Mouse (Mus musculus): ENCODE measurements at regions not wholly inside any gene's neighbourhood (a gene's known extent, or its start where the extent isn't known, plus 50 kb on each side); places are given as distances from the start of the nearest gene placed in this dataset.

DNA sequence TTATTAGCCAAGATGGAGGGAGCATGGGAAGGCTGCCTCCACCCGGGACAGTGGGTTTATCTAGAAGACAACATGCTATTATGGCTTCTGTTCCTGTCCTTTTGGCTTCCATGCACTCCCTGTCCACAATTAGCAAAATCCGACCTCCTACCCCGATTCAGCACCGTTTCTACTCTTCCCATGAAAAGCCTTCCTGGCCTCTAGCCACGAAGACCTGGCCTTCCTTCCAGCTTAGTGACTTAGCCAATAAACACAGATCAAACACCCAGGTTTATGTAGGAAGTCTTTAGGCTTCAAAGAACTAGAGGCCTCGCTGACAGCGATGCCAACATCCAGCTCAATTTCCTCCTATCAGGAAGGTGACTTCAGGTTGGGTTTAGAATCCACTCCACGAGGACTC, 338.5 kb upstream of the Zmiz1 start:
- no peak for DNase-seq (ENCODE audit: low spot score in 2 of 2)

DNA sequence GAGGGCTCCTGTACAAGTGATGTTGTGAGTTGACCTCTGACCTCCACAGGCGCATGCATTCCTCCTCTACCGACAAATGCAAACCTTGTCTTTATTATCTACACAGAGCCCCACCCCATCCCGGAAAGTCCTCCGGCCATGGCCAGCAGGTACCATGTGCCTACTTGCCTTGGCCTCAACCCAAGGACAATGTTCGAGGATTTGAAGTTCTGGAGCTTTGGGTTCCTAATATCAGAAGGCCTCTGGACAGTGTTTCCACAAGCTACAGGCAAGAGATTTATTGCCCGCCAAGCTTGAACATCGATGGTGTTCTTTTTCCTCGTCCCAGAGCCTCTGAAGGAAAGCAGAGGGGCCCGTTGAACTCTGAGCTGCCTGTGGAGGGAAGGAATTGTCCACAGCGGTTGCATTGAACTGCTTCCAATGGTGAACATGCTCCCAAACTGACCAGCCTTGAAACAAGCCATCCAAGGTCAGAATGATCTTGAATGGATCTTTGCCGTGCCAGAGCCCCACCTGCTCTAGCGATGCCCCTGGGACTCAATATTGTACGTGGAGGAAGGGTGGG, 335.9 kb upstream of the Zmiz1 start:
- no peak for DNase-seq (ENCODE audit: low spot score in 2 of 2)

DNA sequence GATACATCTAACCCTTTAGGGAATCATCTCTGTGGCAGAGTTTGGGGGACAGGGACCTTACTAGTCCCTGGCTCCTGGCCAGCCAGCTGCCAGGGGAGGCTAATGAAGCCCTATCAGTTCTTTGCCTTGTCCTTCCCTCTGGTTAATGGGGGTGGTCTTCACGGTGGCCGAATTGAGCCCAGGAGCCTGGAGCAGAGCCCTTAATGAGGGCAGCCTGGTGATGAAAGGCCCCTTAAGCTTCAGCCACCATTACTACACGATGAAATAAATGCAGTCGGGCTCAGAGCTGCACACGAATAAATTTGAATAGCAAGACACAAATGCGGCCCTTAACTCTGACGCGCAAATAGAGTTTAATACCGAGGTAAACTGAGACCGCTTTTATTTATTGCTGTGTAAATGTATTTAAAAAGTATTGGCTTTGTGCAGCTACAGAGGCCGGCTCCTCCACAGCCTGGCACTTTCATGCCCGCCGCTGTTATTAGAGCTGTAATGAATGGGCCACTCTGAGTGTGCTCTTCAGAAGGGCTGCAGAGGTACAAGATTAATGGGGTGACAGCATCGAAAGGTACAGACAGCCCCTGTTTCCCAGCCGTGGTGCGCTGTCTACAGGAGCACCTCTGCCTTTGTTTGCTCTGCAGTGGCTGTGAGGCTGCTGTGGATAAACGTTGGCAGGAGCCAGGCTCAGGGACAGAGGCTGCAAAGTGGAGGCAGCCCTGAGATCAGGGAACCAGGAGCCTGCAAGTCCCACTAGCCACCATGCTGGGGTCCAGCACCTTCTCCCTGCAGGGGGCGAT, 335.2 kb upstream of the Zmiz1 start:
- no peak for DNase-seq (ENCODE audit: low spot score in 2 of 2)

GRCm38 (mm10) chr14:25126544-25126943, 332.4 kb upstream of the Zmiz1 start:
- no peak for DNase-seq (ENCODE audit: low spot score in 2 of 2)

DNA sequence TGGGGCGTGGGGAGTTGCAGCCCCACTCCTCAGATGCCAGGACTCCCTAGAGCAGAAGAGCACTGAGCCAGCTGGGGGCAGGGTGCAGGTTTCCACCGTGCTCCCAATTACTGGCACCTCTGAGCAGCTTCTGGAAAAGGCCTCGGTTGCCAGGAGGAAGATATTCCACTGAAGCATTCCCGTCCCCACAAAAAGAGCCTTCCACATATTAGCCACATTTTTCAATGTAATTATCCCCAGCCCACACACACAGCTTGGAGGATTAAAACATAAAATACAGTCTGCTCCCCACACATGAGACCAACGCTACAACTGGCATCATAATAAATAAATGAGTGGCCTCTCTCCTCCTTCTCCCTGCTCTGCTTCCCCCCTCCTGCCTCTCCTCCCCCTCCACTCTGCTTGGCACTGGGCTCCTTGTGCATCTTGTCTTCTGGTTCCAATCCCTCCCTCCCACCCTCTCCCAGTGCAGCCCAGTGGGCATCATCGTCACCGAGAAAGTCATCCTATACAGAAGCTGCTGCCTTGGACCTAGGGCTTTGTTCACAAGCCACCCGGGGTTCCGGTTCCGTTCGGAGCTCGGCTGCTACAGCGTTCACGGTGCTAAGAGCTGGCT, 331.3 kb upstream of the Zmiz1 start:
- no peak for DNase-seq (ENCODE audit: low spot score in 2 of 2)

DNA sequence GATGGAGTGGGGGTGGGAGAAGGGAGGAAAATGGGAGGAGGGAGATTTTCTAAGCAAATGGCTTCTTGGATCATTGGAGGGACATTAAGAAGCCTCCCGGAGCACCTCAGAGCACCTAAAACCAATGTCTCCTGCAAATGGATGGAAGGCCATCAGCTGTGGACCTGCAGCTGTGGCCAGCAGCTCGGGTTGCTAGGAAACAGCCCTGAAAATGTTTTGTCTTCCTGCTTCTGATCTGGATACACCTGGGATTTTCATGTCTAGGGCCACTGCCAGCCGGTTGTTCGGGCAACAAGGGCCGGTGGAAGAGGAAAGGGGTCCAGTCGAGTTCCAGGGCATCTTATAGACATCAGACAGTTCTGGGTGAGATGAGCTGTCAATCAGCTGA, 330.8 kb upstream of the Zmiz1 start:
- no peak for DNase-seq (ENCODE audit: low spot score in 2 of 2)

DNA sequence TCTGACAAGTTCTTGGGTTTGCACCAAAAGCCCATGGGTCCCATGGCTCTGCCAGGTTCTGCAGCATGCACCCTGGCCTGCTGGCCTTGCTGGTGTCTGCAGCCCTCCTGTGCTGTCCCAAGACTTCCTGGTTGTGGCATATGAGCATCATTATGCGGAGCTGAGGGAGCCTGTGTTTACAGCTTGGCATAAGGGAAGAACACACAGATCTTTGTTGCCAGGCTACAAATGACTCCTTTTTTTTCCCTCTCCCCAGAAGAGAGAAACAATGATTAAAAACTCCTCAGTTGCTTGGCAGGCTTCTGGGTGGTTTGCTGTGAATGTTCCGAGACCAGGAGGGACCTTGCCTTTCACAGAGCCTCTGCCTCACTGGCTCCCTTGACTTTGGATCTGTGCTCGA, 323.6 kb upstream of the Zmiz1 start:
- DNase-seq (ENCODE audit: low spot score in 2 of 2), result no peak

DNA sequence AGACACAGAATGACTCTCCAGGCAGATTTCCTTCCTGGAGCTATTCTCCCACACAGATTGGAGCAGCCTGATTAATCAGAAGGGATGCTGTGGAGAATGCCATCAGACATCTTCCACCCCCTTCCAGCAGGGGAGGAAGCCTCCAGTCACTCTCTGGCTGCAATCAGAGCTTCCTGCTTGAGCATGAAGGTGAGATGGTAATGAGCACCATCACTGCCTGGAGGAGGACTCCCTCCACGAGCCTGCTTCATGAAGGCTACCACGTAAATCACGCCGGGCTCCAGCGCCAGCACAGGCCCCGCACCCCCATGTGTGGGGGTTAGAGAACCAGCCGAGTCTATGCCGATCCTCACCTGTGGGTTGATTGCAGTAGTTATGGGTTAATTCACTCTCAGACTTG, 321.7 kb upstream of the Zmiz1 start:
- no peak for DNase-seq (ENCODE audit: low spot score in 2 of 2)

DNA sequence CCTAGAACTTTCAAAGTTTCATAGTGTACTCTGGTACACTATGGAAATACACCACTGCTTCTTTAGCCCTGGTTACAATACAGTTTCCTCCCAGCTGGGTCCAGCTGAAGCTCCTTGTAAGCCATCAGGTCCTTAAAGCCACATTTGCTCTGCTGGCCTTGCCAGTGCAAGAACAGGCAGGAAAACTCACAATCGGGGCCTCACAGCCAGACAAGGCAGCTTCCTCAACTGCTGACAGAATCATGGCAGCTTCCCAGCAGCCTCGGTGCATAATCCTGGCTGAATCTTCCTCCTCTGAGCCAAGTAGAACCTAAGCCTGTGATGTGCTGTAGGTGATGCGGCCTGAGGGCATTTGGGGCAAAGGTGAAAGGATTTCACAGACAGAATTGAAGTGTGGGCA, 320.5 kb upstream of the Zmiz1 start:
- DNase-seq (ENCODE audit: low spot score in 2 of 2), result no peak

GRCm38 (mm10) chr14:25141933-25142332, 317.1 kb upstream of the Zmiz1 start:
- DNase-seq (ENCODE audit: low spot score in 2 of 2), result peak in 1 of 2 experiments; percentile 44

GRCm38 (mm10) chr14:25143051-25143450, 315.9 kb upstream of the Zmiz1 start:
- DNase-seq (ENCODE audit: low spot score in 2 of 2), result no peak

DNA sequence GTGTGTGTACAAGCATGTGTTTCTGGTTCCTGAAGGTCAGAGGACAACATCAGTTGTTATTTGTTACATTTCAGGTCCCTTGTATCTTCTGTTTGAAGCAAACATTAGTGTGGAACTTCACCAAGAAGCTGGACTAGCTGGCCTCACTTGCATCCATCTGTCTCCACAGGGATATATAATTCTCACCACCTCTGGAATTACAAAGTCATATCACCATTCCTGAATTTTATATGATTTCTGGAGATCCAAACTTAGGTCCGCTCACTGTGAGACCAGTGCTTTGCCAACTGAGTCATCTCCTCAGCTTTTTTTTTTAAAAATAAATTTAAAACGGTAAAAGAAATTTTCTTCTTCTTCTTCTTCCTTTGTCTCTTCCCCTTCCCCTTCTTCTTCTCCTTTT, 311.3 kb upstream of the Zmiz1 start:
- DNase-seq (ENCODE audit: low spot score in 2 of 2), result no peak

- no peak for DNase-seq (ENCODE audit: low spot score in 2 of 2)
These were observed 308.0 kb upstream of the Zmiz1 start for GRCm38 (mm10) chr14:25150968-25151367.

GRCm38 (mm10) chr14:25151485-25151884, 307.5 kb upstream of the Zmiz1 start:
- DNase-seq (ENCODE audit: low spot score in 2 of 2), result no peak

DNA sequence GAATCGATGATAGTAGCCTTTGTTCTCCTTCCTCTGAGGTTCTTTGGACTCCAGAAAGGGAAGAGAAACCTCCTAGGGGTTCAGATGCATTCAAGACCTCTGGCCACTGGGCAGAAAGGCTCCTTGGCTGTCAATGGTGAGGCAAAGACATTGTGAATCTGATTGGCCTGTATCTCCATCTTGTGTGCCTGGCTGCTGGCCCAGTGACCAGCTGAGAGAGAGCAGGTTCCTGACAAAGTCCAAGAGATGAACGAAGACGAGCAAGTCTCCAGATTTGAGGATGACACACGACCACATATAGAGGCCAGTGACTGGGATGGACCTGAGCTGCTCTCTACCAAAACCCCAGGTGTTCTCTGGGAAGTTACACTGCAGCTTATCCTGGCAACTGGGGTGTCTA, 305.4 kb upstream of the Zmiz1 start:
- no peak for DNase-seq (ENCODE audit: low spot score in 2 of 2)

DNA sequence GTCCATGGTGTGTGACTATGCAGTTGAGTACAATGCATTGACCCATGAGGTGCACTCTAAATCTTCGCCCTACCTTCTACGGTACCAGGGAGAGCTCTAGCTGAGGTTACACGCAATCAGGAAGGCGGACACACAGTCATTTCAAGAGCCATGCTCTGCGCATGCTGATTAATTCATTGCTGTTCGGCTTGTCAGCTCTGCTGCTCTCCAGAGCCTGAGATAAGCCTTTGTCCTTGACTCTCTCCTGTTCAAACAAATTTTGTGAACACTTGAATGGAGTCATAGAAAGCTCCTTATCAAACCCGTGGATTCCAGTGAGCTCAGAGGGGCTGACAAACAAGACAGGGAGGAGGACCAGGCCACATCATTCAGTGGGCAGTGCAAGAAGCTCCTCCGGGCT, 304.8 kb upstream of the Zmiz1 start:
- DNase-seq (ENCODE audit: low spot score in 2 of 2), result no peak

- DNase-seq (ENCODE audit: low spot score in 2 of 2), result no peak
These were observed 303.8 kb upstream of the Zmiz1 start for GRCm38 (mm10) chr14:25155008-25155783.

DNA sequence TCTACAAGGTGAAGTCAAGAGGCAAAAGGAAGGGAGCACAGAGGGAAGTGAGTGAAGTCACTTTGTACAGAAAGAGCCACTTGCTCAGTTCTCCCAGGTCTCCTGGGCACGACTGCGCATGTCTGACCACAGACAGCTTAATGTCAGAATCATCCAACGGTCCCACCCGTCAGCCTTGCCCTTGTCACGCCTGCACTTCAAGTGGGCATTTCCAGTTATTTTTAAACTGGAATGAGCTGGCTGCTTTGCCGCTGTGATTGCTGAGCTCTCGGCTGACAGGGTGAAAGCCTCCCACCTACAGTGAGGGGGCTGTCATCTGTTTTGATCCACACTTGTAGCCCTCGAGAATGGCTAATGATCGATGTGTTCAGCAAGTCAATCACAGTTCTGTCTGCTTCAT, 302.8 kb upstream of the Zmiz1 start:
- no peak for DNase-seq (ENCODE audit: low spot score in 2 of 2)

GRCm38 (mm10) chr14:25161684-25162321, 297.2 kb upstream of the Zmiz1 start:
- DNase-seq (ENCODE audit: low spot score in 2 of 2), result no peak

DNA sequence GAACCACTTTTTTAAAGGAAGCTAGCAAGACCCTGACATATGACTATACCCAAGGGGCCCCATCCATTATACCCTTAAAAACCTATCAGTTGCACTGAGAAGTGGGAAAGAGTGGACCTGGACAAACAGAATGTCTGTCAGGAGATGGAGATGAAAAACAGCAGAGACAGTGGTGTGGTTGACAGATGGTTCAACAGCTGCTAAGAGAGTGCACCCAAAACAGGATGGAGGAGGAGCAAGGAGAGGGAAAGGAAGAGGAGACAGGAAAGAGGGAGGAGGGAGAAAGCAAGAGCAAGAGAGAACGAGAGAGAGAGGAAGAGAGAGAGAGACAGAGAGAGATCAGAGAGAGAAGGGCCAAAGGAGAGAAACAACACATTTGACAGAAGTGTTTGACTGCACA, 292.8 kb upstream of the Zmiz1 start:
- no peak for DNase-seq (ENCODE audit: low spot score in 2 of 2)

- no peak for DNase-seq (ENCODE audit: low spot score in 2 of 2)
These were observed 291.4 kb upstream of the Zmiz1 start for GRCm38 (mm10) chr14:25167604-25168003.

DNA sequence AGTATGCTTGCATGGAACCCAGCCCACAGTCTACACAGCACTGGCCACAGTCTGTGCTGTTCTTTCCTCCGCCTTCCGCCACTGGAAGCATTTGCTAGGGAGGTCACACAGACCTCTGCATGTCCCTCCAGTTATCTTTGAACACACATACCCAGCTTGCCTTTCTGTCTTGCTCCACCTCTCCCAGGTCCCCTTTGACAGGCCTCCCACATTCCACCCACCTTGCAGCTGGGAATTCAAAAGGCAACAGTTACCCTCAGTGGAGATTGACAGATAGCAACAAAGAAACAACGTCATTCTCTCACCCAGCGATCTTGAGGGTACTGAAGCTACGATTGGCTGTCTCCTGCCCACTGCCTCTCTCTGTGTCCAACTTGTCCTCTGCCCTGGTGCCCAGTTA, 290.7 kb upstream of the Zmiz1 start:
- no peak for DNase-seq (ENCODE audit: low spot score in 2 of 2)

All from gastrocnemius, postnatal 4 days (tissue).